ENCODE assay signal across 8 mouse cellular contexts in the genomic region with DNA sequence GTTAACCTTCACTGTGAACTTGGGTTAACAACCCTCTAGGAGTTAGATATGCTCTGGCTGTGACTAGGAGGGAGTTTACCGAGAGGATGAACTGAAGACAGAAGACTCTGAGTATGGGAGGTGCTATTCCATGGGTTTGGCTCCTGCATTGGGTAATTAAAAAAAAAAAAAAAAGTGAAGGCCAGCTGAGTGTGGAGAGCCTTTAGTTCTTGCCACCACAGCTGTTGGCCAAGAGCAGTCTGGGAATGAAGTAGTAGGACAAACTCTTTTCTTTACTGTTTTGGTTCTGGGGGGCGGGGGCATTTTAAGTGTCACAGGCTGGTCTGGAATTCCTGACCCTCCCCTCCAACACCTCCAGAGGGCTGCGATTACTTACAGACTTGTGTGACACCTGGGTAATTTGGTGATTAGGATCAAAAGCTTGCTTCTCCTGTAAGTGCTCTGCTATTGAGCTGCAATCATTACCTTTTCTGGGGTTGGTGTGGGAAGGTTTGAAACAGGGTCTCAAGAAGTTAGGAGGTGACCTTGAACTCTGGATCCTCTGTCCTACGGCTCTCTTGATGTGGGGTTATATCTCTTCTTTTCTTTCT. TPM values are rescaled to one million over a fixed set of nuclear protein-coding genes. Genes with fewer than 3 reads are reported as not detected.
DNase-seq lines count a peak whose midpoint lies in the region; ATAC-seq and TF ChIP-seq lines count a peak whose summit lies in the region.

No protein-coding gene starts in this region.

- TF ChIP-seq CTCF in kidney, postnatal 0 days (IDR thresholded peaks at IDR 0.05; ENCODE audit: low read depth), result no peak

- intact Hi-C loops in left cerebral cortex, postnatal 14 days (cut with DNase I), result no loop called here

- H3K27me3 ChIP-seq in kidney, postnatal 0 days (ENCODE audit: insufficient read depth, low read length), result no peaks in the 10 kb centered on the region
- H3K27me3 ChIP-seq in hindbrain, embryonic 12.5 days, result no peaks in the 10 kb centered on the region
- H3K27me3 ChIP-seq in midbrain, embryonic 14.5 days (ENCODE audit: control insufficient read depth, insufficient read depth, low read length), result no peaks in the 10 kb centered on the region

- DNase-seq in kidney, postnatal 0 days (ENCODE audit: low spot score), result no peak
- DNase-seq in kidney, postnatal 36 days, result no peak
- peak; percentile 65 for DNase-seq in adipocyte (ENCODE audit: low spot score)
- DNase-seq in midbrain, embryonic 14.5 days, result no peak
- no peak for DNase-seq in left cerebral cortex, postnatal 14 days (ENCODE audit: low spot score in 2 of 2)
- DNase-seq in layer of hippocampus, adult 8-10 months (ENCODE audit: low spot score in 2 of 2), result no peak
- DNase-seq in gastrocnemius, postnatal 10 days, result no peak

- H3K4me3 ChIP-seq in kidney, postnatal 0 days (replicated peaks; ENCODE audit: low read depth, low read length), result no peak overlapping the region
- no peak overlapping the region for H3K4me3 ChIP-seq in hindbrain, embryonic 12.5 days
- H3K4me3 ChIP-seq in midbrain, embryonic 14.5 days (replicated peaks; ENCODE audit: low read depth, low read length), result peak overlapping the region; percentile 86

- no peak for ATAC-seq in kidney, postnatal 0 days (replicated peaks; ENCODE audit: low FRiP score, low read depth)
- no peak for ATAC-seq in hindbrain, embryonic 12.5 days (ENCODE audit: low FRiP score)
- ATAC-seq in midbrain, embryonic 14.5 days (ENCODE audit: low FRiP score, low TSS enrichment), result no peak

- 0 out of 2 replicates have a peak, but pooled peaks cover 3% of the 10 kb centered on the region for H3K36me3 ChIP-seq in kidney, postnatal 0 days (ENCODE audit: insufficient read depth, low read length)
- peaks cover 7% of the 10 kb centered on the region; the same call in 1 of the 2 replicates for H3K36me3 ChIP-seq in hindbrain, embryonic 12.5 days
- peaks cover 8% of the 10 kb centered on the region; the same call in 1 of the 2 replicates for H3K36me3 ChIP-seq in midbrain, embryonic 14.5 days (ENCODE audit: control insufficient read depth, insufficient read depth, low read length)

- H3K27ac ChIP-seq in kidney, postnatal 0 days, result peak overlapping the region; percentile 68
- H3K27ac ChIP-seq in hindbrain, embryonic 12.5 days, result no peak overlapping the region
- no peak overlapping the region; the same call in 1 of the 2 replicates for H3K27ac ChIP-seq in midbrain, embryonic 14.5 days (replicated peaks; ENCODE audit: low read depth, low read length)

- peak overlapping the region; percentile 98 for H3K4me2 ChIP-seq in kidney, postnatal 0 days (ENCODE audit: low read length)
- H3K4me2 ChIP-seq in hindbrain, embryonic 12.5 days (replicated peaks), result peak overlapping the region; percentile 99
- H3K4me2 ChIP-seq in midbrain, embryonic 14.5 days (ENCODE audit: low read length), result peak overlapping the region; percentile 99

- WGBS in kidney, postnatal 0 days, result 47% methylated on average over 4 of the region's 4 CpGs
- WGBS in hindbrain, embryonic 12.5 days, result 72% methylated on average over 4 of the region's 4 CpGs
- 92% methylated on average over 4 of the region's 4 CpGs for WGBS in midbrain, embryonic 14.5 days

- peaks cover 18% of the 10 kb centered on the region for H3K4me1 ChIP-seq in kidney, postnatal 0 days (replicated peaks; ENCODE audit: insufficient read depth, low read length)
- H3K4me1 ChIP-seq in hindbrain, embryonic 12.5 days, result peaks cover 19% of the 10 kb centered on the region
- H3K4me1 ChIP-seq in midbrain, embryonic 14.5 days (ENCODE audit: control insufficient read depth, insufficient read depth, low read length), result peaks cover 15% of the 10 kb centered on the region

- no peak overlapping the region for H3K9ac ChIP-seq in kidney, postnatal 0 days (ENCODE audit: low read depth, low read length)
- H3K9ac ChIP-seq in hindbrain, embryonic 12.5 days, result no peak overlapping the region
- peak overlapping the region; percentile 49; the same call in 1 of the 2 replicates for H3K9ac ChIP-seq in midbrain, embryonic 14.5 days (replicated peaks; ENCODE audit: low read length)

- H3K9me3 ChIP-seq in kidney, postnatal 0 days (replicated peaks; ENCODE audit: low read length), result no peaks in the 10 kb centered on the region
- H3K9me3 ChIP-seq in hindbrain, embryonic 12.5 days (replicated peaks), result no peaks in the 10 kb centered on the region
- no peaks in the 10 kb centered on the region for H3K9me3 ChIP-seq in midbrain, embryonic 14.5 days (ENCODE audit: control insufficient read depth, low read length)

RNA-seq across cellular contexts. Expression of a gene that starts 1.0 kb away (rescaled TPM):
- 0.78 and 0.95 TPM in 2 replicates for polyA plus RNA-seq in kidney, postnatal 0 days (2015; fragmentation: Nextera tagmentation; extraction: Ambion mirVana)
- polyA plus RNA-seq in hindbrain, embryonic 12.5 days (2016; fragmentation: Nextera tagmentation; extraction: Ambion mirVana), result 0.81 and 1.0 TPM in 2 replicates
- polyA plus RNA-seq in midbrain, embryonic 14.5 days (2014; fragmentation: Nextera tagmentation; extraction: Ambion mirVana), result 2.1 and 3.3 TPM in 2 replicates
- total RNA-seq in left cerebral cortex, postnatal 14 days (2021), result 10 to 100 TPM; 70.4 to 71.4 TPM
- 10 to 100 TPM; 63.5 to 73.0 (median 68.1) TPM for total RNA-seq in layer of hippocampus, adult 8-10 months (2022)
- total RNA-seq in gastrocnemius, postnatal 10 days (2021), result 10 to 100 TPM; 36.1 to 37.8 TPM

RNA-seq across cellular contexts. Expression of a gene that starts 23.8 kb away (rescaled TPM):
- polyA plus RNA-seq in kidney, postnatal 0 days (2015; fragmentation: Nextera tagmentation; extraction: Ambion mirVana), result not detected in 2 replicates
- polyA plus RNA-seq in hindbrain, embryonic 12.5 days (2016; fragmentation: Nextera tagmentation; extraction: Ambion mirVana), result 0.49 and 0.99 TPM in 2 replicates
- 0.42 and 0.63 TPM in 2 replicates for polyA plus RNA-seq in midbrain, embryonic 14.5 days (2014; fragmentation: Nextera tagmentation; extraction: Ambion mirVana)
- not detected for total RNA-seq in left cerebral cortex, postnatal 14 days (2021)
- total RNA-seq in layer of hippocampus, adult 8-10 months (2022), result not detected
- total RNA-seq in gastrocnemius, postnatal 10 days (2021), result not detected

RNA-seq across cellular contexts. Expression of a gene that starts 44.7 kb away (rescaled TPM):
- polyA plus RNA-seq in kidney, postnatal 0 days (2015; fragmentation: Nextera tagmentation; extraction: Ambion mirVana), result 216 and 238 TPM in 2 replicates
- polyA plus RNA-seq in hindbrain, embryonic 12.5 days (2016; fragmentation: Nextera tagmentation; extraction: Ambion mirVana), result 235 and 238 TPM in 2 replicates
- 205 and 211 TPM in 2 replicates for polyA plus RNA-seq in midbrain, embryonic 14.5 days (2014; fragmentation: Nextera tagmentation; extraction: Ambion mirVana)
- 10 to 100 TPM; 75.4 to 78.0 TPM for total RNA-seq in left cerebral cortex, postnatal 14 days (2021)
- 10 to 100 TPM; 67.9 to 80.9 (median 77.0) TPM for total RNA-seq in layer of hippocampus, adult 8-10 months (2022)
- 10 to 100 TPM; 84.8 to 92.2 TPM for total RNA-seq in gastrocnemius, postnatal 10 days (2021)

RNA-seq across cellular contexts. Expression of a gene that starts 57.6 kb away (rescaled TPM):
- polyA plus RNA-seq in kidney, postnatal 0 days (2015; fragmentation: Nextera tagmentation; extraction: Ambion mirVana), result 5.3 and 6.7 TPM in 2 replicates
- polyA plus RNA-seq in hindbrain, embryonic 12.5 days (2016; fragmentation: Nextera tagmentation; extraction: Ambion mirVana), result 3.2 and 3.4 TPM in 2 replicates
- 0.42 and 1.0 TPM in 2 replicates for polyA plus RNA-seq in midbrain, embryonic 14.5 days (2014; fragmentation: Nextera tagmentation; extraction: Ambion mirVana)
- 10 to 100 TPM; 19.5 to 23.5 TPM for total RNA-seq in left cerebral cortex, postnatal 14 days (2021)
- 10 to 100 TPM; 19.3 to 25.0 (median 21.7) TPM for total RNA-seq in layer of hippocampus, adult 8-10 months (2022)
- total RNA-seq in gastrocnemius, postnatal 10 days (2021), result 1 to 10 TPM; 6.3 to 7.2 TPM
